In genomic region chr11:95086229-95086628, GRCm38 (mm10) we compare ENCODE assay signal across 15 mouse cellular contexts. TPM values are rescaled to one million over a fixed set of nuclear protein-coding genes. Genes with fewer than 3 reads are reported as not detected.
DNase-seq lines count a peak whose midpoint lies in the region; ATAC-seq and TF ChIP-seq lines count a peak whose summit lies in the region.
"Had no signal": no experiment of that assay in that cellular context is flagged by ENCODE, and none has a peak within 500 bp of the region (broad histone marks: within the 10 kb centered on the region; RNA-seq: fewer than 3 reads in every experiment).

No protein-coding gene starts in this region.

- no peak overlapping the region for H3K4me3 ChIP-seq in gastrocnemius, adult 2 months
- no peak overlapping the region for H3K4me3 ChIP-seq in kidney, embryonic 16.5 days (ENCODE audit: low read length)
- H3K4me3 ChIP-seq: erythroblast, embryonic 14.5 days; limb, embryonic 15.5 days; neural tube, embryonic 12.5 days had no signal

- DNase-seq in gastrocnemius, adult 2 months: no peak
- no peak for DNase-seq in gastrocnemius, postnatal 14 days
- DNase-seq in kidney, postnatal 4 days: no peak
- DNase-seq in 3T3-L1 (ENCODE audit: low read depth, low spot score): peak; percentile 64
- DNase-seq in Muller cell, postnatal 12 days (ENCODE audit: inconsistent ontology term): peak; percentile 35
- DNase-seq in spleen, adult 12 weeks (ENCODE audit: low spot score): no peak
- DNase-seq: cerebellum, adult 9-10 months; heart, postnatal 36 days; midbrain, embryonic 14.5 days; thymus, postnatal 4 days had no signal

- peaks cover 44% of the 10 kb centered on the region for H3K4me1 ChIP-seq in kidney, embryonic 16.5 days (ENCODE audit: insufficient read depth, low read length)

- H3K9me3 ChIP-seq in kidney, embryonic 16.5 days (ENCODE audit: low read length): no peaks in the 10 kb centered on the region
- H3K9me3 ChIP-seq: limb, embryonic 15.5 days; neural tube, embryonic 12.5 days had no signal

- 39% methylated on average over 5 of the region's 5 CpGs for WGBS in kidney, embryonic 16.5 days

- ATAC-seq in kidney, embryonic 16.5 days (ENCODE audit: low FRiP score, low TSS enrichment): peak; percentile 36

- no peaks in the 10 kb centered on the region for H3K27me3 ChIP-seq in kidney, embryonic 16.5 days (ENCODE audit: insufficient read depth, low read length)
- H3K27me3 ChIP-seq: limb, embryonic 15.5 days; neural tube, embryonic 12.5 days had no signal

- peak overlapping the region; percentile 43 for H3K27ac ChIP-seq in gastrocnemius, adult 2 months
- peak overlapping the region; percentile 76 for H3K27ac ChIP-seq in kidney, embryonic 16.5 days (ENCODE audit: low read length)
- H3K27ac ChIP-seq: limb, embryonic 15.5 days; neural tube, embryonic 12.5 days had no signal

- intact Hi-C loops in gastrocnemius, adult 2 months (cut with DNase I): no loop called here
- intact Hi-C loops in gastrocnemius, postnatal 14 days (cut with DNase I; ENCODE audit: low total_unique reads): no loop called here

- no peak for TF ChIP-seq CTCF in gastrocnemius, adult 2 months (IDR thresholded peaks at IDR 0.05)

- no peaks in the 10 kb centered on the region for H3K36me3 ChIP-seq in kidney, embryonic 16.5 days (ENCODE audit: insufficient read depth, low read length)
- H3K36me3 ChIP-seq: limb, embryonic 15.5 days; neural tube, embryonic 12.5 days had no signal

- H3K9ac ChIP-seq in kidney, embryonic 16.5 days (replicated peaks; ENCODE audit: low read length): no peak overlapping the region
- H3K9ac ChIP-seq: limb, embryonic 15.5 days; neural tube, embryonic 12.5 days had no signal

- no peak overlapping the region for H3K4me2 ChIP-seq in kidney, embryonic 16.5 days (replicated peaks; ENCODE audit: low read depth, low read length)
- H3K4me2 ChIP-seq: limb, embryonic 15.5 days; neural tube, embryonic 12.5 days had no signal

RNA-seq across cellular contexts. Expression of gene Itga3, which starts 9.6 kb away (rescaled TPM):
- total RNA-seq in gastrocnemius, adult 2 months (2021): 1 to 10 TPM; 4.3 to 5.2 TPM
- total RNA-seq in gastrocnemius, postnatal 14 days (2021): 1 to 10 TPM; 3.5 to 4.0 TPM
- 25.5 and 25.8 TPM in 2 replicates for polyA plus RNA-seq in kidney, embryonic 16.5 days (2015; fragmentation: Nextera tagmentation; extraction: Ambion mirVana)

RNA-seq across cellular contexts. Expression of gene Dlx3, which starts 33.7 kb away (rescaled TPM):
- total RNA-seq in gastrocnemius, adult 2 months (2021): not detected
- not detected for total RNA-seq in gastrocnemius, postnatal 14 days (2021)
- polyA plus RNA-seq in kidney, embryonic 16.5 days (2015; fragmentation: Nextera tagmentation; extraction: Ambion mirVana): 1.1 TPM in 2 replicates
- total RNA-seq: heart, postnatal 36 days had no signal
- polyA plus RNA-seq: erythroblast, embryonic 14.5 days had no signal

RNA-seq across cellular contexts. Expression of gene Pdk2, which starts 45.1 kb away (rescaled TPM):
- total RNA-seq in gastrocnemius, adult 2 months (2021): 100 to 1,000 TPM; 471 to 485 TPM
- 100 to 1,000 TPM; 330 to 344 TPM for total RNA-seq in gastrocnemius, postnatal 14 days (2021)
- 72.3 and 85.2 TPM in 2 replicates for polyA plus RNA-seq in kidney, embryonic 16.5 days (2015; fragmentation: Nextera tagmentation; extraction: Ambion mirVana)

RNA-seq across cellular contexts. Expression of gene Dlx4, which starts 59.8 kb away (rescaled TPM):
- total RNA-seq in gastrocnemius, adult 2 months (2021): not detected
- total RNA-seq in gastrocnemius, postnatal 14 days (2021): not detected
- 0.08 TPM in 1 of 2 replicates, not detected in the other for polyA plus RNA-seq in kidney, embryonic 16.5 days (2015; fragmentation: Nextera tagmentation; extraction: Ambion mirVana)
- total RNA-seq: gastrocnemius, postnatal 4 days; heart, postnatal 36 days had no signal
- polyA plus RNA-seq: erythroblast, embryonic 14.5 days had no signal

Comparison
In these comparisons a context has a peak if more than half of its experiments do, and no peak if none do; other contexts are left out.
1. DNase-seq: peak in 3T3-L1 (single experiment) and Muller cell, postnatal 12 days (single experiment); none in gastrocnemius, adult 2 months (single experiment), gastrocnemius, postnatal 14 days (single experiment), kidney, postnatal 4 days (0 of 2) and spleen, adult 12 weeks (single experiment).